Mouse (Mus musculus) heart, embryonic 14.5 days (tissue): Measurements from ENCODE around the gene Tspan5. TPM values are rescaled to one million over a fixed set of nuclear protein-coding genes. Genes with fewer than 3 reads are reported as not detected.

Experiments used
- ATAC-seq: fragments of 200-750 bp; cut with Nextera tagmentation; 2 replicates; pipeline ENCODE4 v1.8.0; 2017; ENCODE audit warnings: low read depth, moderate TSS enrichment; ENCODE audit not compliant: insufficient number of reproducible peaks, insufficient read depth, low FRiP score
- H3K27ac ChIP-seq, 2 experiments: fragments of 200-500 bp in 1 of 2; fragments of 300-500 bp in 1 of 2; sonication (generic) in 1 of 2; replicated peaks in 1 of 2; 2 replicates each; pipeline ENCODE4 v1.5.1; 2012 to 2014; ENCODE audit warnings: low read depth in 2 of 2, low read length in 2 of 2, control low read depth in 1 of 2, mild to moderate bottlenecking in 1 of 2, mixed read lengths in 1 of 2; ENCODE audit not compliant: control insufficient read depth in 1 of 2, insufficient read depth in 1 of 2
- H3K27me3 ChIP-seq: fragments of 300-500 bp; sonication (generic); 2 replicates; pipeline ENCODE4 v1.6.1; 2014; ENCODE audit warnings: mild to moderate bottlenecking, low read length, control low read depth; ENCODE audit not compliant: control insufficient read depth, insufficient read depth
- H3K36me3 ChIP-seq: fragments of 300-500 bp; sonication (generic); 2 replicates; pipeline ENCODE4 v1.6.1; 2014; ENCODE audit warnings: mild to moderate bottlenecking, control low read depth, low read length, mixed read lengths; ENCODE audit not compliant: control insufficient read depth, insufficient read depth
- H3K4me1 ChIP-seq, 2 experiments: fragments of 200-500 bp in 1 of 2; fragments of 300-500 bp in 1 of 2; sonication (generic) in 1 of 2; 2 replicates each; pipeline ENCODE4 v1.6.1; 2012 to 2014; ENCODE audit warnings: low read length in 2 of 2, control low read depth in 1 of 2, mixed read lengths in 1 of 2; ENCODE audit not compliant: control insufficient read depth in 2 of 2, insufficient read depth in 2 of 2
- H3K4me2 ChIP-seq: fragments of 300-500 bp; sonication (generic); 2 replicates; pipeline ENCODE4 v1.6.1; 2014; ENCODE audit warnings: mild to moderate bottlenecking, low read length
- H3K4me3 ChIP-seq, 2 experiments: fragments of 200-500 bp in 1 of 2; fragments of 300-500 bp in 1 of 2; sonication (generic) in 1 of 2; 2 replicates each; pipeline ENCODE4 v1.5.1; 2012 to 2014; ENCODE audit warnings: low read length in 2 of 2, mild to moderate bottlenecking in 2 of 2, control low read depth in 1 of 2, low read depth in 1 of 2, moderate library complexity in 1 of 2; ENCODE audit not compliant: control insufficient read depth in 1 of 2, insufficient read depth in 1 of 2
- H3K9ac ChIP-seq: fragments of 300-500 bp; sonication (generic); 2 replicates; pipeline ENCODE4 v1.6.1; 2014; ENCODE audit warnings: mild to moderate bottlenecking, low read length
- H3K9me3 ChIP-seq: fragments of 300-500 bp; sonication (generic); 2 replicates; pipeline ENCODE4 v1.6.1; 2016; ENCODE audit warnings: low read length, control low read depth; ENCODE audit not compliant: control insufficient read depth
- WGBS: fragments of 180-500 bp; shearing (Covaris S2); extraction: QIAGEN DNeasy Blood & Tissue Kit; methylation state at CpG from one replicate; pipeline ENCODE4 v1.1.7; 2014; 5-methylcytosine and 5-hydroxymethylcytosine counted together
- polyA plus RNA-seq: library from polyadenylated mRNA; unstranded; fragments of >200 nt; fragmentation: Nextera tagmentation; extraction: Ambion mirVana; gene quantifications from 2 replicates; pipeline ENCODE4 v1.2.1, GENCODE M21; 2014

The Tspan5 gene
- polyA plus RNA-seq, 1 experiment from 2014 or later: 17.4 TPM

DNA sequence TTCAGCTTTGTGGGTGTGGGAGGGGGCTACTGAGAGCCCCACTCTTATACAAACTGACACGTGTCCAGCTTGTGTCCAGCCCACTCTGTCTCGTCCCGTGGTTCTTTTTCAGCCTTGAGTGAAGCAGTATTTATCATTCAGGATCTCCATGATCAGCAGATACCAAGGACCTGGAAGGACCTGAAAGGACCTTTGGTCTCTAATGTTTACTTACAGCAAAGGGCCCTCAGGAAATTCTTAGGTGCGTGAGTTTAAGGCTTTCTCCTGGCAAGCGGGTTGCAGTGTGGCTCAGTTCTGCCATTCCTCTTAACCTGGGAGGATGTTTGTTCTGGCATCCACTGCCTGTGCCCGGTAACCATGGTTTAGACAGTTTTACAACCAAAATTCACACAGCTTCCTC lies 97.7 kb downstream of the Tspan5 start:
- Histone ChIP-seq H3K27ac (no peak overlapping the region), H3K9ac (no peak overlapping the region), H3K4me3 (no peak overlapping the region), H3K9me3 (no peaks in the 10 kb centered on the region), H3K4me1 (no peaks in the 10 kb centered on the region; a peak in 2 of 4 replicates), H3K36me3 (no peaks in the 10 kb centered on the region), H3K4me2 (no peak overlapping the region), H3K27me3 (no peaks in the 10 kb centered on the region)
- no peak for ATAC-seq
- WGBS: 73% methylated on average over 6 of the region's 6 CpGs

DNA sequence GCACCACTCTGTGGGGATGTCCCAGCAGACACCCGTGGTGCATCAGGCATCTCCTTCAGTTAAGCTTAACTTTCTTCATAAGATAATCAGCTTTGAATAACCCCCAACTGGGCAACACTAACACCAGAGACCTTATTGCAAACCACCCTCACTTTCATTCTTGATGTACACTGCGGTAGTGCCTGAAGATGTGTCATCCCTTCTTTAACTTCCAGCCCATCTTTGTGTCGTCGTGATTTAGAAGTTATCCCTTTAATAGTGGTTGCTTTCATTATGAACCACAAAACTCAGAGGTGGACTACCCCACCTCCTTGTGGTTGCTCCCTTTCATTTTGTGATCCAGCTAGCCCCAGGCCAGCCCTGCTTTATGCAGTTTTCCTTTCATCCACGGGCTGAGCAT lies 99.3 kb downstream of the Tspan5 start:
- Histone ChIP-seq H3K36me3 (no peaks in the 10 kb centered on the region), H3K4me1 (no peaks in the 10 kb centered on the region; a peak in 2 of 4 replicates), H3K27me3 (no peaks in the 10 kb centered on the region), H3K9me3 (no peaks in the 10 kb centered on the region), H3K27ac (no peak overlapping the region), H3K9ac (no peak overlapping the region), H3K4me3 (no peak overlapping the region), H3K4me2 (no peak overlapping the region)
- no peak for ATAC-seq
- WGBS: 82% methylated on average over 5 of the region's 5 CpGs

DNA sequence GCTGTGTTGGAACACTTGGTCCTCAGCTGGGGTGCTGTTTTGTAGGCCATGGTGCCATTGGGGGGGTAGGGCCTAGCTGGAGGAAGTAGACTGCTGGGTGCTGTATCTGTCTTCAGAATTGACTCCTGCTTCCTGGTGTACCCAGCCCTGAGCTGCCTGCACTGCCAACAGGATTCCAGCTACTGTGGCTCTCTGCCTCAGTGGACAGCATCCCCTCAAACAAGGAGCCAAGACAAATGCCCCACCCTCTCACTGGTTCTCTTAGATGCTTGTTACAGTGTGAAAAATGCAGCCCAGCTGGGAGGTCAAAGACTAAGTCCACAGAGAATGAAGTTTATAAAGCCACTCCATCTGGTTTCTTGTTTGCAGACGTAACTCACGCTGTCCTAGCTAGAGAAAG lies 101.2 kb downstream of the Tspan5 start:
- no peak for ATAC-seq
- H3K9me3 ChIP-seq: no peaks in the 10 kb centered on the region
- no peak overlapping the region for H3K9ac ChIP-seq
- H3K36me3 ChIP-seq: no peaks in the 10 kb centered on the region
- H3K4me3 ChIP-seq: no peak overlapping the region
- no peak overlapping the region for H3K4me2 ChIP-seq
- no peaks in the 10 kb centered on the region; a peak in 2 of 4 replicates for H3K4me1 ChIP-seq
- 88% methylated on average over 2 of the region's 2 CpGs for WGBS
- H3K27me3 ChIP-seq: no peaks in the 10 kb centered on the region
- no peak overlapping the region for H3K27ac ChIP-seq

DNA sequence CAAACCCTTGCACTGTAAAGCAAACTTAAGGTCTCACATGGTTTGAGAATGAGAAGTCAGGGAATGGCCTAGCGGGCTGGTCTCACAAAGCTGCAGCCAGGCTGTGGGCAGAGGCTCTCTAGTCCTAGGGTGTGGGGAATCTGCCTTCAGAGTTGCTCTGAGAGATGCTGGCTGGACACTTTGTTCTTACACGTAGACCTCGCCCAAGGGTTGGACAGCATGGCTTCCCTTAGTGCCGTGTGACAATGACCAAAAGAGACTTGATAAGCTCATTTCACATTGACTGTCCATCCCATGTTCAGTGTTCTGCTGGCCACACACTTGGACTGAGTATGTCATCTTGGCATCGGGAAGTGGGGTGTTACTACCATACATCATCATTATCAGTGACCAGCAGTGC lies 101.6 kb downstream of the Tspan5 start:
- no peaks in the 10 kb centered on the region; a peak in 2 of 4 replicates for H3K4me1 ChIP-seq
- no peak overlapping the region for H3K4me2 ChIP-seq
- H3K4me3 ChIP-seq: no peak overlapping the region
- ATAC-seq: no peak
- WGBS: 92% methylated on average over 5 of the region's 5 CpGs
- H3K9ac ChIP-seq: no peak overlapping the region
- H3K9me3 ChIP-seq: no peaks in the 10 kb centered on the region
- H3K27me3 ChIP-seq: no peaks in the 10 kb centered on the region
- H3K36me3 ChIP-seq: no peaks in the 10 kb centered on the region
- H3K27ac ChIP-seq: no peak overlapping the region

DNA sequence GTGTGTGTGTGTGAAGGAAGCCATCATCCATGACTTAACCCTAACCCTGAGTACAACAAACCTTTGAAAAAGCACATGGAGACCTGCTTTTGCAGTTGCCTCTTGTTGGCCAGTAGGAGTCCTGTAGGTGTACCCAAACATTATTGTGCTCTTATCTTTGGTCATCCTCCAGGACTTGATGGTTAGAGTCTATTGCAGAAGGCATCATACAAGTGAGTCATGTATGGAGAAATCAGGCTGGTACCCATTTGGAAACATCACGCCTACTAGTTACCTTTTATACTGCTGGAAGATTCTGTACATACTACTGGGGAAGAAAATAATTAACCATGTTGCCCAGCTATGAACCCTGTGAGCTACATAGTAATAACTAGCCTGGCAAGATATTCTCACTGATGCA lies 103.8 kb downstream of the Tspan5 start:
- Histone ChIP-seq H3K4me2 (no peak overlapping the region), H3K4me3 (no peak overlapping the region), H3K9ac (no peak overlapping the region), H3K36me3 (no peaks in the 10 kb centered on the region), H3K9me3 (no peaks in the 10 kb centered on the region), H3K27me3 (no peaks in the 10 kb centered on the region), H3K4me1 (no peaks in the 10 kb centered on the region), H3K27ac (no peak overlapping the region)
- ATAC-seq: no peak
- WGBS: 89% methylated on average over 1 of the region's 1 CpGs

DNA sequence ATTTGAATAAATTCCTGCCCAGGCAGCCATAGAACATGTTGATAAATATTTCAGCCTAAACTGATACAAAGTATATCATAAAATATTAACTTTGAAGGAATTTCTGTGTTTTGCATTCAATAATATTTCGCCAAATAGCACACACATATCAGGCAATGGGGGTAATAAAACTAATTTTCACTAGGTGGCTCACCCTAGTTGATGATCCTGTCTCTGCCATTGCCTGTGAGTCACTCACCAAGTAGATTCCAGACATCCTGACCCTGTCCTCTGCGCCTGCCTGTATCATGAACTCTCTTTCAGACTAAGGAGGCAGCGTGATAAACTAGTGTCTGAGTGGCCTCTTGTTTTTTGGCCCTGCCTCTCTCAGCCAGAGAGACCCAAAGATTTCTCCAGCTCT lies 105.8 kb downstream of the Tspan5 start:
- no peaks in the 10 kb centered on the region for H3K27me3 ChIP-seq
- H3K36me3 ChIP-seq: no peaks in the 10 kb centered on the region
- no peak overlapping the region for H3K27ac ChIP-seq
- 51% methylated on average over 3 of the region's 3 CpGs for WGBS
- H3K9me3 ChIP-seq: no peaks in the 10 kb centered on the region
- no peaks in the 10 kb centered on the region for H3K4me1 ChIP-seq
- no peak overlapping the region for H3K9ac ChIP-seq
- no peak overlapping the region for H3K4me3 ChIP-seq
- no peak overlapping the region for H3K4me2 ChIP-seq
- ATAC-seq: no peak

DNA sequence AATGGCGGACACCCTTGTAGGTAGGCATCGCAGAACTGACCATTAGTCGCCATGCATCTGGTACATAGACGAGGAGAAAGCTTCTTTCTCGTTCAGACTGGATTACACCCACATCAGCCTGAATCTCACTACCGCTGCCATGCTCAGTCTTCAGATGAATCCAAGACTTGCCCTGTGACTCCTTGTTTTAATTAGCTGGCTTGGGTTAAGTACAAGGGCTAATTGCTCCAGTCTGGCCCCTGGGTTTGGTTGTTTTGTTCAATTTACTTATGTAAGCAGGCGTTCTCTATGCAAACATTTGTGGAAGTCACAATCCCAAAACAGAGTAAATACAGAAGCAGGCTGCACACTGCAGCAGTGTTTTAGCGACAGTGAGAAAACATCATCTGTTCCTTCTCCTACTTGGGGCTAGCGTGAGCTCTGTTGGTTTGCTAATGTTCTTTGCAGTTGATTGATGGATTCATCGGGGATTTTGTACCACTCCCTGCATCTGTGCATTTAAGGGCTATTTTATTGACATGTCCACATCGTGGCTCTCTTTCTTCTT lies 107.8 kb downstream of the Tspan5 start:
- WGBS: 76% methylated on average over 11 of the region's 11 CpGs
- Histone ChIP-seq H3K9ac (no peak overlapping the region), H3K4me1 (0 out of 4 replicates have a peak, but pooled peaks cover 0 to under 1% of the 10 kb centered on the region in 2 experiments), H3K27ac (no peak overlapping the region), H3K4me3 (no peak overlapping the region), H3K27me3 (no peaks in the 10 kb centered on the region), H3K9me3 (no peaks in the 10 kb centered on the region), H3K4me2 (no peak overlapping the region), H3K36me3 (no peaks in the 10 kb centered on the region)
- ATAC-seq: no peak

DNA sequence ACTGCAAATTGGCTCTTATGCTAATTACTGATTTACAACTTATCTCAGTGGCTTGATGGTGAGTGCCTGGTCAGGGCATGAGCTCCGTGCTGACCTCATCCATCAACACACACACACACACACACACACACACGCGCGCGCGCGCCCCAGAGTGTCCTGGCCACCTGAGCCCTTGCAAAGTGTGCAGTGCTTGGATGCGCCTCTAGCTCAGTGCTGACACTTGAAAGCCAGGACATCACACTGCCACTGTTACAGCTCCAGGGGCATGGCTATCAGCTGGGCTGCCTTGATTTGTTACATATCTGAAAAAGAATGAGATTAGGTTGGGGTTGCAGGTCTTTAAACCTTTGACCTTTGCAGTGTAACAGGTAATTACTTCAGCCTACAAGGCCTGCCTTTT lies 109.9 kb downstream of the Tspan5 start:
- no peak overlapping the region for H3K27ac ChIP-seq
- peaks cover 0 to 11% of the 10 kb centered on the region in 2 experiments; a peak in 2 of 4 replicates for H3K4me1 ChIP-seq
- whole genome bisulfite sequencing: 64% methylated on average over 8 of the region's 8 CpGs
- no peaks in the 10 kb centered on the region for H3K27me3 ChIP-seq
- H3K4me2 ChIP-seq: no peak overlapping the region
- H3K9me3 ChIP-seq: no peaks in the 10 kb centered on the region
- ATAC-seq: no peak
- no peak overlapping the region for H3K4me3 ChIP-seq
- no peaks in the 10 kb centered on the region for H3K36me3 ChIP-seq
- H3K9ac ChIP-seq: no peak overlapping the region
